Mouse (Mus musculus) midbrain, postnatal 0 days (tissue): ENCODE measurements around the gene E2f4. TPM values are rescaled to one million over a fixed set of nuclear protein-coding genes. Genes with fewer than 3 reads are reported as not detected.

Experiments
- ATAC-seq: fragments of 200-750 bp; cut with Nextera tagmentation; 2 replicates; pipeline ENCODE4 v1.8.0; 2017; ENCODE audit warnings: moderate number of reproducible peaks, mild to moderate bottlenecking, moderate TSS enrichment, moderate library complexity; ENCODE audit not compliant: low FRiP score
- DNase-seq: peaks from one replicate; pipeline ENCODE4 v3.0.0-alpha.2; 2015; ENCODE audit warnings: low spot score
- H3K27ac ChIP-seq: fragments of 300-500 bp; sonication (generic); 2 replicates; pipeline ENCODE4 v1.5.1; 2014; ENCODE audit warnings: low read depth, mild to moderate bottlenecking, low read length, mixed read lengths
- H3K27me3 ChIP-seq: fragments of 300-500 bp; sonication (generic); 2 replicates; pipeline ENCODE4 v1.6.1; 2014; ENCODE audit warnings: low read length, control low read depth, mixed read lengths; ENCODE audit not compliant: insufficient read depth
- H3K36me3 ChIP-seq: fragments of 300-500 bp; sonication (generic); 2 replicates; pipeline ENCODE4 v1.6.1; 2014; ENCODE audit warnings: low read length, control low read depth, mixed read lengths; ENCODE audit not compliant: insufficient read depth
- H3K4me1 ChIP-seq: fragments of 300-500 bp; sonication (generic); 2 replicates; pipeline ENCODE4 v1.6.1; 2014; ENCODE audit warnings: mild to moderate bottlenecking, control low read depth, antibody characterized with exemption, low read length, mixed read lengths; ENCODE audit not compliant: insufficient read depth
- H3K4me2 ChIP-seq: fragments of 300-500 bp; sonication (generic); 2 replicates; pipeline ENCODE4 v1.6.1; 2014; ENCODE audit warnings: low read depth, mild to moderate bottlenecking, low read length, mixed read lengths; ENCODE audit not compliant: poor library complexity, severe bottlenecking
- H3K4me3 ChIP-seq: fragments of 300-500 bp; sonication (generic); 2 replicates; pipeline ENCODE4 v1.5.1; 2014; ENCODE audit warnings: low read depth, mild to moderate bottlenecking, low read length, moderate library complexity
- H3K9ac ChIP-seq: fragments of 300-500 bp; sonication (generic); replicated peaks from 2 replicates; pipeline ENCODE4 v1.6.1; 2014; ENCODE audit warnings: mild to moderate bottlenecking, low read length, moderate library complexity, mixed read lengths; ENCODE audit not compliant: poor library complexity, severe bottlenecking
- H3K9me3 ChIP-seq: fragments of 300-500 bp; sonication (generic); 2 replicates; pipeline ENCODE4 v1.6.1; 2016; ENCODE audit warnings: low read length, control low read depth
- CTCF ChIP-seq: IDR thresholded peaks from 2 replicates; pipeline ENCODE4 v1.5.1; 2016; ENCODE audit warnings: antibody characterized with exemption, mild to moderate bottlenecking
- WGBS: fragments of 180-500 bp; shearing (Covaris S2); extraction: QIAGEN DNeasy Blood & Tissue Kit; methylation state at CpG from one replicate; pipeline ENCODE4 v1.1.7; 2014; 5-methylcytosine and 5-hydroxymethylcytosine counted together
- polyA plus RNA-seq: library from polyadenylated mRNA; unstranded; fragments of >200 nt; fragmentation: Nextera tagmentation; extraction: Ambion mirVana; gene quantifications from 2 replicates; pipeline ENCODE4 v1.2.1, GENCODE M21; 2015
- total RNA-seq: library from RNA; depleted of rRNA; stranded (reverse); fragments of >200 nt; gene quantifications from 2 replicates; pipeline ENCODE4 v1.2.3, GENCODE M21; 2014

The E2f4 gene
- total and polyA plus RNA-seq, 2 experiments from 2014 or later: 29.1 to 35.7 TPM

DNA sequence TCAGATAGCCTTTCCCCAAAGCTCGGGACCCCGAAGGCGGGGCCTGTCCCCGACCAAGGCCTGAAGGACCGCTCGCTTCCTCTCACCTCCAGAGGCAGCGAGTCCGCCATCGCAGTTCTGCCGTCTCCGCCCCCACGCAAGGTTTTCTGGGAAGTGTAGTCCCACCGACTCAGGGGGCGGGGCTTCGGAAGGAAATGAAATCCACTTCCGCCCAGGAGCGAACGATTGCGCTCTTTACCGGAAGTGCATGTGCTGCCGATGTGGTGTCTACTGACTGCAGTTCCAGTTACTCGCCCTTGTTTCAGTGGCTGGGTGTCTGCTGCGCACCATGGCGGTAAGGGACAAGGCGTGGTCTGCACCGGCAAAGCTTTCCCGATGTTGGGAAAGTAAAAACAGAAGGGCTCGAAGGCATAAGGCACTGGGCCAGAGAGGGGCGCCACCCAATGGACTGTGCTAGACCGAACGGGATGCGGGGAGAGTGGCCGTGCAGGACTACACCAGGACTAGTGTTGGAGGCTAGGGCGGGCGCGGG lies 28.7 kb downstream of the E2f4 start, which contains the start of the genes Lrrc29 and Tmem208:
Lrrc29 (minus strand) TSS at position 138 of the 532 bp plus-strand sequence.
Tmem208 (plus strand) TSS at position 214 of the 532 bp plus-strand sequence.
- H3K9me3 ChIP-seq: no peaks in the 10 kb centered on the region
- WGBS: 0% methylated on average over 36 of the region's 36 CpGs
- ATAC-seq (peak; percentile 92), DNase-seq (peak; percentile 97)
- peak within 1 kb of the TSS; percentile 82 for H3K27ac ChIP-seq
- peaks cover 39% of the 10 kb centered on the region for H3K36me3 ChIP-seq
- H3K4me1 ChIP-seq: peaks cover 16% of the 10 kb centered on the region
- H3K4me2 ChIP-seq: peak within 1 kb of the TSS; percentile 76
- peak within 1 kb of the TSS; percentile 89 for H3K4me3 ChIP-seq
- H3K9ac ChIP-seq: peak within 1 kb of the TSS; percentile 96
- peak; percentile 72 for TF ChIP-seq CTCF
- H3K27me3 ChIP-seq: no peaks in the 10 kb centered on the region

DNA sequence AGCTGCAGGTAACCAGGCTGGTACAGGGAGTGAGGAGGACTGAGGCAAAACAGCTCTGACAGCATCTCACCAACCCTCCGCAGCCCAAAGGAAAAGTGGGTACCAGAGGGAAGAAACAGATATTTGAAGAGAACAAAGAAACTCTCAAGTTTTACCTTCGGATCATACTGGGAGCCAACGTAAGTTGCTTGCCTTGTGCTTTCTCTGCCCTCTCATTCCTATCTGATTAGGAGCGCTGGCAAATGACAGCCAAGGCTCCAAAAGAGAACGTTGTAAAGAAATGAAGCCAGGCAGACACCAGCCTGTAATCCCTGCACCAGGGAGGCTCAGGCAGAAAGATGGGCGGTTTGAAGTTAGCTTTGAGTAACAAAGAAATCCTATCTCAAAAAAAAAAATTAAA lies 29.5 kb downstream of the E2f4 start:
- no peak for DNase-seq
- Histone ChIP-seq H3K4me1 (peaks cover 16% of the 10 kb centered on the region), H3K36me3 (peaks cover 39% of the 10 kb centered on the region), H3K4me3 (peak overlapping the region; percentile 89), H3K9ac (peak overlapping the region; percentile 96), H3K4me2 (peak overlapping the region; percentile 76), H3K27ac (peak overlapping the region; percentile 82; the same call in 1 of the 2 replicates), H3K27me3 (no peaks in the 10 kb centered on the region), H3K9me3 (no peaks in the 10 kb centered on the region)
- TF ChIP-seq CTCF: no peak
- 37% methylated on average over 6 of the region's 6 CpGs for WGBS
- no peak for ATAC-seq

DNA sequence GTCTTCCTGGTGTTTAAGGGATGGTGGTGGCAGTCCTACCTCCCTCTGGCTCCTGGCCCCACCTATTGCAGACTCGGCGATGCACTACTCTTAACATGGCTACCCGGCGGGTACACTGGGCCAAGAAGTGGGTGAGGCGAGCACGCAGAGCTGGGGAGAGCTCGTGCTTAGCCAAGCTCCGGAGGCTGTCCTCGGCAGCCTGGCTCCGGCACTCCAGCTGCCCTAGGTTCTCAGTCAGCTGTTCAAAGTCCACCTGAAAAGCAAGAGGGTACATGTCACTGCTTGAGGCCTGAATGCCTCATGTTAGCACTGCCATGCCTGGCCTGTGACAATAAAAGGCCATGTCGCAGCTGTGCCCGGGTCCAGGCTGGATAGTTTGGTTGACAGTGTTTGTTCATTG lies 32.9 kb downstream of the E2f4 start:
- no peak for TF ChIP-seq CTCF
- H3K9ac ChIP-seq: no peak overlapping the region
- WGBS: 94% methylated on average over 12 of the region's 12 CpGs
- peaks cover 10% of the 10 kb centered on the region; the same call in 1 of the 2 replicates for H3K4me1 ChIP-seq
- H3K27ac ChIP-seq: no peak overlapping the region
- H3K27me3 ChIP-seq: no peaks in the 10 kb centered on the region
- no peak overlapping the region for H3K4me3 ChIP-seq
- no peak for DNase-seq
- no peak for ATAC-seq
- peaks cover 35% of the 10 kb centered on the region for H3K36me3 ChIP-seq
- H3K9me3 ChIP-seq: no peaks in the 10 kb centered on the region
- no peak overlapping the region for H3K4me2 ChIP-seq

DNA sequence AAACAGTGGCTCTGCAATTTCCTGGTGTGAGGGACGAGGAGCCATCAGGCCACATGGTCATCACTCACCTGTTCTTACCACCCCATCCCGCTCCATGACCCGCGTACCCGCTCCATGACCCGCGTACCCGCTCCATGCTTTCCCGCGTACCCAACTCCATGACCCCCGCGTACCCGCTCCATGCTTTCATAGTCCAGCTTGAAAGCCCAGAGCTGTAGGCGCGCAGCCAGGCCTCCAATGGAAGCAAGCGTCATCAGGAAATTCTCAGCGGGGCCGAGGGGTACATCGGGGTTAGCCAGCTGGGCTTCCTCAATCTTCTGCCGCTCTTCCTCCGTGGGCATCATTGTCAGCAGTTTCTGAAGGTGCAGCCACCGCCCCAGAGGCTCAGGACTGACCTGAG lies 34.0 kb downstream of the E2f4 start:
- Histone ChIP-seq H3K9me3 (no peaks in the 10 kb centered on the region), H3K9ac (no peak overlapping the region), H3K27me3 (no peaks in the 10 kb centered on the region), H3K36me3 (peaks cover 35% of the 10 kb centered on the region), H3K4me3 (no peak overlapping the region), H3K4me2 (no peak overlapping the region), H3K27ac (no peak overlapping the region), H3K4me1 (peaks cover 8% of the 10 kb centered on the region; the same call in 1 of the 2 replicates)
- ATAC-seq: no peak
- WGBS: 95% methylated on average over 22 of the region's 22 CpGs
- DNase-seq: no peak
- TF ChIP-seq CTCF: no peak

DNA sequence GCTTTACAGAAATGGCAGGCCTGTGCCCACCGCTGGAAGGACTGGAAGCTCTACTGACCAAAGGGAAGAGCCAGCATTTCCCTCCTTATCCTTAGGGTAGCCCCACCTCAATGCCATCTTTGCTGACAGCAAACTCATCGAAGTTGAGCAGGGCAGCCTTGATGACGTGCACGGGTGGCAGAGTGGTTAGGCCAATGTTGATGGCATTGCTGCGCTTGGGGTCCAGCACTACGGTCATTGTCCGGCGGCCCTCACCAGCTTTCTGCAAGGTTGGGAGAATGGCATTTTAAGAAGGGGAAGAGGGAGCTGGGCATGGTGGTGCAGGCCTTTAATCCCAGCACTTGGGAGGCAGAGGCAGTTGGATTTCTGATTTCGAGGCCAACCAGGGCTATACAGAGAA lies 34.5 kb downstream of the E2f4 start:
- H3K4me2 ChIP-seq: no peak overlapping the region
- H3K9me3 ChIP-seq: no peaks in the 10 kb centered on the region
- no peaks in the 10 kb centered on the region for H3K27me3 ChIP-seq
- H3K27ac ChIP-seq: no peak overlapping the region
- 96% methylated on average over 9 of the region's 9 CpGs for WGBS
- H3K4me3 ChIP-seq: no peak overlapping the region
- H3K4me1 ChIP-seq: peaks cover 6% of the 10 kb centered on the region; the same call in 1 of the 2 replicates
- no peak for DNase-seq
- TF ChIP-seq CTCF: no peak
- peaks cover 35% of the 10 kb centered on the region for H3K36me3 ChIP-seq
- no peak overlapping the region for H3K9ac ChIP-seq
- no peak for ATAC-seq

DNA sequence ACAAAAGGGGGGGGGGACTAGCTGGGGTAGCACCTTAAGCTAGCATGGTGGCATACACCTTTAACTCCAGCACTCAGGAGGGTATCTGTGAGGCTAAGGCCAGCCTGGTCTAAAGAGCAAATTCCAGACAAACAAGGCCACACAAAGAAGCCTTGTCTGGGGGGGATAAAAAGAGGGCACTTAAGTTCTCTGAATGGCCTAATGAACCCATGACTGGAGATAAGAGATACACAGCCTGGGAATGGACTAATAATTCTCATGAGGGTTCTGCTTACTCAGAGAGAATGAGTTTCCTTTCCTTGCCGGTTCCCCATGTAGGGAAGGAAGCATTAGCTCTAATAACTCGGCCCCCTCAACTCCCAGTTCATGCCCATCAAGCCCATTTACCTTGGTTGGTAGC lies 35.1 kb downstream of the E2f4 start:
- WGBS: 78% methylated on average over 2 of the region's 2 CpGs
- H3K9ac ChIP-seq: no peak overlapping the region

More for the DNA sequence above, 35.1 kb downstream of the E2f4 start:
- TF ChIP-seq CTCF: no peak
- ATAC-seq: no peak
- H3K27ac ChIP-seq: no peak overlapping the region
- H3K36me3 ChIP-seq: peaks cover 35% of the 10 kb centered on the region
- H3K9me3 ChIP-seq: no peaks in the 10 kb centered on the region
- H3K4me3 ChIP-seq: no peak overlapping the region
- 0 out of 2 replicates have a peak, but pooled peaks cover under 1% of the 10 kb centered on the region for H3K4me1 ChIP-seq
- H3K27me3 ChIP-seq: no peaks in the 10 kb centered on the region
- no peak overlapping the region for H3K4me2 ChIP-seq
- no peak for DNase-seq
